Mouse (Mus musculus) heart, adult 2 months (tissue): ENCODE measurements around the gene Evc2.

Experiments
- CTCF ChIP-seq: fragments of 200-600 bp; IDR thresholded peaks from 2 replicates; pipeline ENCODE4 v1.8.1; 2022; ENCODE audit warnings: antibody characterized with exemption, mild to moderate bottlenecking, moderate library complexity
- EP300 ChIP-seq: fragments of 200-500 bp; IDR thresholded peaks from 2 replicates; pipeline ENCODE4 v1.6.1; 2011; ENCODE audit warnings: low read depth, low read length, control low read depth; ENCODE audit not compliant: insufficient read depth
- POLR2A ChIP-seq: fragments of 200-500 bp; IDR thresholded peaks from 2 replicates; pipeline ENCODE4 v1.6.1; 2011; ENCODE audit warnings: mild to moderate bottlenecking, low read depth, low read length, control low read depth; ENCODE audit not compliant: insufficient read depth

DNA sequence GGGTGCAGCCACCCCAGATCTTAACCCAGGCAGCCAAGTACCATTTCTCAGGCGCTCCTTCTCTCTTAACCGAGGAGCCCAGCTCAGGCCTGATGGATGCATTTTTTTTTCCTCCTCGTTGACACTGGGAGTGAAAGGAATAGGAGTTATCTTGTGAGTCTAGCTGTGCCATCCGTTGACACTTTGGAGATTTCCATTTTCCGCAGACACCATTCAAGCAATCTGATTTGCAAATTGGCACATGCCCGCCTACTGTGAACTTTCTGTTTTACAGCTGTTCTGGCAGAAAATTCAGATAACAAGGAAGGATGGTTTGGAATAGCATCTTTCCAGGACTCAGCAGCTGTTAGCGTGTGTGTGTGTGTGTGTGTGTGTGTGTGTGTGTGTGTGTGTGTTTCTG lies 39.1 kb downstream of the Evc2 start:
- TF ChIP-seq EP300 (no peak), CTCF (no peak), POLR2A (no peak)
